Mouse (Mus musculus): ENCODE data around the gene Mylk.

DNA sequence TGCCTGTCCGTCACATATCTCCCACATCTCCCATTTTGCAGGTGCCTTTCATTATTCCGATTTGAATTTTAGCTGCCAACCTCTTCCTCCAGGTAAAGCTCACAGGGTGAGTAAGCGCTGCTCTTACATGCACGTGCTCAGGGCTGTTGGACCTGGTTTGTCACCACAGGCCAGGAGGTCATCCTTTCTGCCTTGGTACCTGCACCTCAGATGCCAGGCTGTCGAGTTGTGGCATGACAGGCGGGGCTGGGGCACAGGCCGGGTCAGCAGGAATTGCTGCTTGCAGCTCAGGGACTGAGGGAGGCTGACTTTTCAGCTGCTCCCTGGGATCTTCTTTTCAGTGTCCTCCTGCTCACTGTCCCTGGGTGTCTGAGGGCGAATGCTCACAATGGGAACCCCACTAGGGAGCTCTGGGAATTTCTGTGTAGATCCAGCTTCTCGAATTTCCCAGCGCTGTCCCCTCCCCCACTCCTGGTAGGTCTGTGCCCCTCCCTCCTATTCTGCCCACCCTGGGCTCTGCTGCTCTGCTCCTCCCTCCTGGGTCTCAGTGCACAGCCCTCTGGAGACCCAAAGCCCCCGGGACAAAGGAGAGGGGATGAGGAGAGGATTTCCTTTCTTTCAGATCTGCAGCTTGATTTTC is 3.2 kb downstream of the Mylk start:
- TF ChIP-seq POLR2A (IDR thresholded peaks at IDR 0.05; ENCODE audit: extremely low read depth, insufficient read depth, low read length): no peak
- no peak for TF ChIP-seq CTCF (IDR thresholded peaks at IDR 0.05; ENCODE audit: extremely low read depth, insufficient read depth, low read length)

Measured in cortical plate, adult 2 months (tissue).